Mouse (Mus musculus) spleen, adult 2 months (tissue): ENCODE results near the gene Atf2. TPM values are rescaled to one million over a fixed set of nuclear protein-coding genes. Genes with fewer than 3 reads are reported as not detected.

Experiments used
- DNase-seq, 2 experiments: peaks; one replicate each; pipeline versions ENCODE4 v3.0.0 to v3.0.0-alpha.2; 2012 to 2021; ENCODE audit warnings: low spot score in 2 of 2, low read depth in 1 of 2
- H3K27ac ChIP-seq: fragments of 200-500 bp; 2 replicates; pipeline ENCODE4 v1.5.1; 2012; ENCODE audit warnings: low read length, inconsistent platforms; ENCODE audit not compliant: insufficient read depth
- H3K27me3 ChIP-seq: fragments of 200-500 bp; 2 replicates; pipeline ENCODE4 v1.6.1; 2012; ENCODE audit warnings: mild to moderate bottlenecking, moderate library complexity, low read length, inconsistent platforms; ENCODE audit not compliant: control insufficient read depth, insufficient read depth
- H3K36me3 ChIP-seq: fragments of 200-500 bp; 2 replicates; pipeline ENCODE4 v1.6.1; 2012; ENCODE audit warnings: mild to moderate bottlenecking, low read length, inconsistent platforms; ENCODE audit not compliant: control insufficient read depth, insufficient read depth
- H3K4me1 ChIP-seq: fragments of 200-500 bp; 2 replicates; pipeline ENCODE4 v1.6.1; 2011; ENCODE audit warnings: inconsistent platforms; ENCODE audit not compliant: control insufficient read depth, insufficient read depth, insufficient read length
- H3K4me3 ChIP-seq: fragments of 200-500 bp; 2 replicates; pipeline ENCODE4 v1.5.1; 2011; ENCODE audit warnings: mild to moderate bottlenecking, inconsistent platforms; ENCODE audit not compliant: insufficient read depth, insufficient read length; ENCODE audit errors: extremely low read depth
- CTCF ChIP-seq: fragments of 200-500 bp; IDR thresholded peaks from 2 replicates; pipeline ENCODE4 v1.5.1; 2011; ENCODE audit warnings: mild to moderate bottlenecking, inconsistent platforms; ENCODE audit not compliant: insufficient read depth, insufficient read length, insufficient replicate concordance; ENCODE audit errors: extremely low read depth
- POLR2A ChIP-seq: fragments of 200-500 bp; IDR thresholded peaks from 2 replicates; pipeline ENCODE4 v1.6.1; 2011; ENCODE audit warnings: low read depth, low read length, inconsistent platforms
- WGBS: fragments of 180-500 bp; shearing (Covaris S2); methylation state at CpG from one replicate; pipeline ENCODE4 v1.1.7; 2018; 5-methylcytosine and 5-hydroxymethylcytosine counted together
- polyA plus RNA-seq: library from polyadenylated mRNA; depleted of rRNA; stranded (reverse); fragments of >200 nt; gene quantifications from 2 replicates; pipeline ENCODE4 v1.2.3, GENCODE M21; 2012; rRNA removed

Atf2 gene
- polyA plus RNA-seq, 1 experiment, result 8.7 TPM

- H3K36me3 ChIP-seq, result no peaks in the 10 kb centered on the region
- 5% methylated on average over 22 of the region's 22 CpGs for WGBS
- H3K4me3 ChIP-seq, result peak overlapping the region; percentile 44; the same call in 1 of the 2 replicates
- peaks cover 6% of the 10 kb centered on the region for H3K4me1 ChIP-seq
- TF ChIP-seq POLR2A (no peak), CTCF (no peak)
- H3K27me3 ChIP-seq, result peaks cover 15% of the 10 kb centered on the region
- no peak overlapping the region for H3K27ac ChIP-seq
- no peak for DNase-seq
Observed at GRCm38 (mm10) chr2:73775683-73776310, 116.6 kb downstream of the Atf2 start.

- no peak for TF ChIP-seq POLR2A
- no peak for TF ChIP-seq CTCF
- Histone ChIP-seq H3K36me3 (no peaks in the 10 kb centered on the region), H3K27me3 (peaks cover 15% of the 10 kb centered on the region), H3K27ac (no peak within 1 kb of the TSS), H3K4me1 (peaks cover 6% of the 10 kb centered on the region), H3K4me3 (peak within 1 kb of the TSS; percentile 44)
- no peak for DNase-seq
- WGBS, result 1% methylated on average over 103 of the region's 131 CpGs
Observed at GRCm38 (mm10) chr2:73774786-73775682, 117.4 kb downstream of the Atf2 start, which contains the start of gene Chn1. Gene Chn1 (minus strand): TSS chr2:73775346.

GRCm38 (mm10) chr2:73772945-73773344 is 119.5 kb downstream of the Atf2 start:
- TF ChIP-seq CTCF (no peak), POLR2A (no peak)
- peaks cover 15% of the 10 kb centered on the region for H3K27me3 ChIP-seq
- H3K4me3 ChIP-seq, result no peak overlapping the region
- DNase-seq, result no peak
- no peaks in the 10 kb centered on the region for H3K36me3 ChIP-seq
- WGBS, result 50% methylated on average over 1 of the region's 1 CpGs
- H3K27ac ChIP-seq, result no peak overlapping the region
- H3K4me1 ChIP-seq, result peaks cover 6% of the 10 kb centered on the region

GRCm38 (mm10) chr2:73768669-73769068 is 123.8 kb downstream of the Atf2 start:
- no peaks in the 10 kb centered on the region; the same call in 1 of the 2 replicates for H3K27me3 ChIP-seq
- WGBS, result 84% methylated on average over 4 of the region's 4 CpGs
- no peak for DNase-seq
- H3K4me1 ChIP-seq, result no peaks in the 10 kb centered on the region
- no peaks in the 10 kb centered on the region for H3K36me3 ChIP-seq
- no peak overlapping the region for H3K27ac ChIP-seq
- H3K4me3 ChIP-seq, result no peak overlapping the region
- TF ChIP-seq CTCF, result no peak
- no peak for TF ChIP-seq POLR2A

Other genes starting within 250 kb of the Atf2 start
- 0.62 and 0.91 TPM in 2 replicates for gene Chn1, start 117.3 kb downstream of the Atf2 start, polyA plus RNA-seq
- 155 and 165 TPM in 2 replicates for gene Atp5g3, start 18.7 kb upstream of the Atf2 start, polyA plus RNA-seq